Mouse (Mus musculus) brain, embryonic 14.5 days (tissue): ENCODE data around the gene Gm49392.
"Not testable (repeated sequence)": the region's sequence is repeated elsewhere in the genome, so short reads cannot be mapped to it uniquely, and the experiment has no call there.

Experiments
- CTCF ChIP-seq: fragments of 200-500 bp; IDR thresholded peaks from 2 replicates; pipeline ENCODE4 v1.5.1; 2012; ENCODE audit warnings: inconsistent platforms, mild to moderate bottlenecking, moderate library complexity, borderline replicate concordance; ENCODE audit not compliant: insufficient read depth, insufficient read length; ENCODE audit errors: extremely low read depth
- POLR2A ChIP-seq: fragments of 200-500 bp; IDR thresholded peaks from 2 replicates; pipeline ENCODE4 v1.6.1; 2012; ENCODE audit warnings: mild to moderate bottlenecking, inconsistent platforms, borderline replicate concordance; ENCODE audit not compliant: poor library complexity, insufficient read depth, insufficient read length, severe bottlenecking; ENCODE audit errors: extremely low read depth

DNA sequence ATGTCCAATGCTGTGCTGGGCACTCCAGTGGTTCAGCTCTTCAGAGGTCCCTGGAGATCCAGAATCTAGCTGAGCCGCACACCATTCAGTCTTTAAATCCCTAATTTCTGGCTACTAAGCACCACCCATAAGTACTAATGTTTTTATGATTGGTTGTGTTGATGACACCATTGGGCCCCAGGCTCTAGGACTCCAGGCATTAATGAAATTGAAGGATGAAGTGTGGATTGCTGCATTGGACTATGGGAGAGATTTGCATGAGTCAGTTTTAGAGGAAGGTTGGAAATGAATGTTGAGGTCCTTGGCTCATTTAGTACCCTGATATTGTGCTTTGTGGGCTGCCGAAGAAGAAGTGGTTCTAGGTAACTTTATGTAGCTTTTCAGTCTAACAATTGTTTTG is 8.1 kb upstream of the Gm49392 start, which contains the start of gene Tpbpb:
- TF ChIP-seq CTCF, POLR2A: not testable (repeated sequence)
